Mouse (Mus musculus): ENCODE data around the gene Apba1.

The Apba1 gene

GRCm38 (mm10) chr19:23807371-23807770 lies 48.7 kb downstream of the Apba1 start:
- no peak for DNase-seq

DNA sequence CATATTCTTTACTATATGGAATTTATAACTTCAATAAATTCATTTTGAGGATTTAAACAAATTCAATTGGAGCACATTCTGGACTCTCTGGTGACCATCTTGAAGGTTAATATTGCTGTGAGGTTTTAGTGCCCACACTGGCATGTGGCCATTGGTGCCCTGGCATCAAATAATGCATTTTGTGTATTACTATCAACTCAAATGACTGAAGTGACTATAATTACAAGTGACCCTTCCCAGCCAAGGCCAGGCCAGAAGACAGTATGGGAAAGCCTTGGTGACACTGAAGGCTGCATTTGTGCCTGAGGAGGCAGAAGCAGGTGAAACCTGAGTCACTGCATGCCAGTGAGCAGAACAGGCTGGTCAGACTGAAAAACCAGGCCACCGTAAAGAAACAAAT lies 50.5 kb downstream of the Apba1 start:
- no peak for DNase-seq

DNA sequence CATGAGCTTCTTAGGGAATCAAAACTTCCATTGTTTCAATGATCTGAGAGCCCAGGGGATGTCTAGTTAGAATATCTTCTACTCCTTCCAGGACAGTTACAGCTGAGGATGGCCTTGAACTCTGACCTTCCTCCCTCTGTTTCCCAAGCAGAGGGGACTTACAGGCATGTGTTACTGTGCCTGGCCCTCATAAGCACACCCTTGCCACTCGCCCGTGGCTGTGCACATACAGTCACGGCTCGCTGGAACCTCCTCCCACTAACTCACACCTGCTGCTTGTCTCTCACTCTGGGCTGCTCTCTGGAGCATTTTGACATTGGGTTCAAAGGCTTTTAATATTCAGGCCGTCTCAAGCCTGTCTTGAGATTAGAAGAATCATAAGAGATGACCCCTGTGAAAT lies 51.8 kb downstream of the Apba1 start:
- no peak for DNase-seq

DNA sequence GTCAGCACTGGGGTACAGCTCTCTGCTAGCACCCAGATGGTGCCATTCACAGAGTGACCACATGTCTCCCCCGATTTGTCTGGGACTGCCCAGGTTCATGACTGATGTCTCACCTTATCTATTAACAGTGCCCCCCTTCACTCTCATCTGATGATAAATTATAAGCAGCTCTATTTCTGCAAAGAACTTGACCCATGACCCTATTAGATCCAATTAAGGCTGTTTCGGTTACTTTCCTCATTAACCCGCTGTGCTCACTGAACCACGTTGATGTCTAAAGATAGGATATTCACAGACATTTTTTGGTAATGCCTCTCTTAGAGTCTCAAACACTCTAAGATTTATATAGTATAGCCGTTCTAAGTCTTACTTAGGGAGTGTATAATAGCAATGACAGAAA lies 52.3 kb downstream of the Apba1 start:
- no peak for DNase-seq

GRCm38 (mm10) chr19:23816762-23817161 lies 58.1 kb downstream of the Apba1 start:
- DNase-seq: no peak

- DNase-seq: no peak
These were observed 58.5 kb downstream of the Apba1 start for GRCm38 (mm10) chr19:23817196-23817595.

- no peak for DNase-seq
These were observed 61.2 kb downstream of the Apba1 start for GRCm38 (mm10) chr19:23819882-23820281.

- no peak for DNase-seq
These were observed 63.8 kb downstream of the Apba1 start for GRCm38 (mm10) chr19:23822497-23822896.

GRCm38 (mm10) chr19:23823533-23823932 lies 64.8 kb downstream of the Apba1 start:
- no peak for DNase-seq

GRCm38 (mm10) chr19:23826251-23826650 lies 67.6 kb downstream of the Apba1 start:
- DNase-seq: no peak

DNA sequence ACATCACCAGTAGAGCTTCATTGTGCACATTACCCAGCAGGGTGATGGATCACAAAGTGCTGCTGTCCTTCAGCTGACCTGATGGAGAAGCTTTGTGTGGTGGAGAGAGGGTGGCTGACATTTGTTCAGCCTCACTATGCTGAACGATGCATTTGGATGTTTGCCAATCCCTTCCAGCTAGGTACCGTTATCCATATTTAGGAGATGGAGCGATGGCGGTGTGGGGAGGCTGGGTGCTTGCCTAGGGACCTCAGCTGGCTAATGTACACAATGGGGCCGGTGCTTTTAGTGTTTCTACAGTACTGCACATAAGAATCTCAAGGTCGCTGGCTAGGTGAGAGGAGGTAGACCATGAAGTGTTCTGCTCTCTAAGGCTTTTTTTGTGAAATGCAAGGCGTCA lies 72.1 kb downstream of the Apba1 start:
- DNase-seq: no peak

DNA sequence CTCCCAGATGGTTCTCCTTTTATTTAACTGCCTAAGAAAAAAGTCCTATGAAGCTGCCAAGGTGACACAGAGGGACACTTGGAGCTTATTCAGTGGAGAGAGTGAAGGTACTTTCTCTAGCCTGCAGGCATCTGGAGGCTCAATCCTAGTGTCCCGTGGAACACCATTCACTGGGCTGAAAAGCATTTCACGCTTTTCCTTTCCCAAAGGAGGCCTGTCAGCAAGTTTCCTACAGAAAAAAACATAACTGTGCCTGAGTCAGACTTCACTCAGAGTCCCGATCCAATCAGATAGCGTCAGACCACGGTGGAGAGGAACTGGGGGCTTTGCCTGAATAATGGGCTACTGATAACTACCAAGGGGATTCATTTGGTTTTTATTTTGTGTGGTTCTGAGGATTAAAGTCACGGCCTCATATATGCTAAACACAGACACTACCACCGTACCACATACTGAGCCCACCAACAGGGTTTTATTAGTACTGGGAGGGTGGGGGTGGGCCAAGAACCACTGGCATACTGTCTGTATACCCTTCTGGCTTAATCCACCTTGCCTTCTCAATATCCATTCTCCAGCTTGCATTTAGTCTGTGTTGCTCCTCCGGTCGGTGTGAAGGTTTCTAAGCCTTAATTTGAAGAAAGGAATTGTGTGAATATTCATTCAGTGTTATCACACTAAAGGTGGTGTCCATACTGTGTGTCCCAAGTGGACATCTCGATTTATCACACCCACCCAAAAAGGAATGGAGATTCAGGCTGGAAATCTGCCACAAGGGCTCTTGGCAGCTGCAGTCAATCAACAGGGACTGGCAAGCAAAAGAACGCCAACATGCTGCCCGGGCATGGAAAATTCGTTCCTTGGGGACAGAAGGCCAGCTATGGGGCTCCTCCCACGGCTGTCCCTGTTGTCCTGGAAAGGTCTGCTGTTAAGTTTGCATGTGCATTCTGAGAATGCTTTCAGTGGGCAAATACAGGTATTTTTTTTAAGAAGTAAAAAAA lies 75.3 kb downstream of the Apba1 start:
- peak; percentile 11 for DNase-seq

DNA sequence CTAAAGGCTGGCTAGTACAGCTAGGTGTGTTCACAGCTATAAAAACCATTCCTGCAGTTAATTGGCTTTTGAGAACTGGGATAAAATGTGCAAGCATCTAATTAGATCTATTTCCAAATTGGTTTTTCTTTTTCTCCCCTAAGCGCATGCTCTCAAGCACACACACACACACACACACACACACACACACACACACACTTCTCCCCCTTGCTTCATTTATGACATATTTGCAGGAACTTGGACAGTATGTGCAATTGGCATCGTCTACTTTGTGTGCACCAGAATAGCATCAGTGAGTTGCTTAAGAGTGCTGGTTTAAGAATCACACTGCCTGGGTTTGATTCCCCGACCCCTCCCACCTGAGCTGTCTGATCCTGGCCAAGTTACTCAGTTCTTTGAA lies 76.0 kb downstream of the Apba1 start:
- DNase-seq: no peak

- DNase-seq: no peak
These were observed 97.1 kb downstream of the Apba1 start for GRCm38 (mm10) chr19:23855832-23856231.

GRCm38 (mm10) chr19:23858091-23858490 lies 99.4 kb downstream of the Apba1 start:
- no peak for DNase-seq

GRCm38 (mm10) chr19:23858781-23859180 lies 100.1 kb downstream of the Apba1 start:
- no peak for DNase-seq

GRCm38 (mm10) chr19:23860151-23860820 lies 101.6 kb downstream of the Apba1 start:
- DNase-seq: peak; percentile 57

DNA sequence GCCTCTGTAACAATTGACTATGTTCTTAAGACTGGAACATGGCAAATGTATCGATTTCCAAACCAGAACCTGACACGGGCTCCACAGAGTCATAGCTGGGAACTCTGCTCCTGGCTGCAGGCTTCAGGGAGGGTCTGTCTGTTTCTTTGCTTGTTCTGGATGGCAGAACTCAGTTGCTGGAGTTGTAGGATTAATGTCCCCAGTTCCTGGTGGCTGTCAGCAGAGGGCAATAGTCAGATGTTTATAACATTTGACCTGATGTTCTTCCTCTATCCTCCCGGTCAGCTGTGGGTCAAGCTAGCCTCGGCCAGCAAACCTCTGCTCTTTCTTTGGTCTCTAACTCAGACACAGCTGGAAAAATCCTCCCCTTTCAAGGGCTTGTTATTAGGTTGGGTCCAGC lies 104.0 kb downstream of the Apba1 start:
- peak; percentile 31 for DNase-seq

DNA sequence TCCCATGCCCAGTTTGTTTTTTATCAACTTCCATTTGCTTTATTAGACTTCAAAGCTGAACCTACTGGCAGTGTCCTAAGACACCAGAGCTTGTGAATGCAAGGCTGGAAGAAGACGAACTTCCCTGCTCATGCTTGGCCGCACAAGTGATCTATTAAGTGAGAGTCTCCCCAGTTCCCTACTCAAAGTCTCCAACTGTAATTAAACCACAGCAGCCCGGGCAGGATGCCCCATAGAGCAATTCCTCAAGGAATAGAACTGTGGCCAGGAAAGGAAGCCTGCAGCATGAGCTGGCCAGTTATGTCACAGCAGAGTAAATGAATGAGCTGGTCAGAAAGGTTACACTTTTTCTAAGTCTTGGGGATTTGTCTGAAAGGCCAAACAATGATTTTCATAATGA lies 105.3 kb downstream of the Apba1 start:
- DNase-seq: peak; percentile 60

GRCm38 (mm10) chr19:23866045-23866444 lies 107.4 kb downstream of the Apba1 start:
- DNase-seq: no peak

DNA sequence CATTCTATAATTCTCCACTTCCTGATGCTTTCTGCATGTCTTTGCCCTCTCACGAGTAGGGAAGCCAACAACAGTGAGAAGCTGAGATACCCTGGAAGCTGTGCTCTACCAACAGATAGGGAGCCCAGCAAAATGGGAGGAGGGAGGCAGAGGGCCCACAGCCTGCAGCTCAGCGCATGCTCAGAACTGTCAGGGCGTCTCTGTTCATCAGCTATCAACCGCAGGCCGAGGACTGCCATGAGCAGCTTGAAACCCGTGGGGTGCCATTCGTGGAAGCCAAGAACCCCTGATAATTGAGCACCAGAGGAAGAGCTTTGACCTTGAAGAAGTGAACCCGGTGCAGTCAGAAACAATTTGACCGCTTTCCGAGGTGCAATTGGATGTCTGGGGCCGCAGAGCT lies 108.4 kb downstream of the Apba1 start:
- no peak for DNase-seq

DNA sequence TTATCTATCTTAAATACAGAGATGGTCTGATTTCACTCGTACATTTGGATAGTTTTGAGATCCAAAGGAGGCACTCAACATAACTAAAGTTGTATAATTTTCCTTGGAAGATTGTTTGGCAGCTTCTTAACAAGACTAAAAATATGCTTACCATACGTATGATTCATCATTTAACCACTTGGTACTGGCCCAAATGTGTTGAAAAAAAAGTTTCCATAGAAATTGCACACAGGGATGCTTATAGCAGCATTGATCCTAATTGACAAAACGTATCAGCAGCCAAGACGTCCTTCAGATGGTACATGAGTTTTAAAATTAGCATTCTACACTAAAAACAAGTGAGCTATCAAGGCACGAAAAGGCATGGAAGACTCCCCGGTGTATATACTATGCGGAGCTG lies 108.9 kb downstream of the Apba1 start:
- DNase-seq: no peak

GRCm38 (mm10) chr19:23874502-23874901 lies 115.8 kb downstream of the Apba1 start:
- DNase-seq: no peak

- DNase-seq: no peak
These were observed 117.1 kb downstream of the Apba1 start for GRCm38 (mm10) chr19:23875819-23876218.

Data from kidney, postnatal 10 days (tissue).